ENCODE assay signal across 8 mouse cellular contexts in the genomic region with DNA sequence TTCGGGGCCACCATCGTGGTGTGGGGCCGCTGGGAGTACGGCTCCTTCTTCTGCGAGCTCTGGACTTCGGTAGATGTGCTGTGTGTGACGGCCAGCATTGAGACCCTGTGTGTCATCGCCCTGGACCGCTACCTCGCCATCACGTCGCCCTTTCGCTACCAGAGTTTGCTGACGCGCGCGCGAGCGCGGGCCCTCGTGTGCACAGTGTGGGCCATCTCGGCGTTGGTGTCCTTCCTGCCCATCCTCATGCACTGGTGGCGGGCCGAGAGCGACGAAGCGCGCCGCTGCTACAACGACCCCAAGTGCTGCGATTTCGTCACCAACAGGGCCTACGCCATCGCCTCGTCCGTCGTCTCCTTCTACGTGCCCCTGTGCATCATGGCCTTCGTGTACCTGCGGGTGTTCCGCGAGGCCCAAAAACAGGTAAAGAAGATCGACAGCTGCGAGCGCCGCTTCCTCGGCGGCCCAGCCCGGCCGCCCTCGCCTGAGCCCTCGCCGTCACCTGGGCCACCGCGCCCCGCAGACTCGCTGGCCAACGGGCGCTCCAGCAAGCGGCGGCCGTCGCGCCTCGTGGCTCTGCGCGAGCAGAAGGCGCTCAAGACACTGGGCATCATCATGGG. TPM values are rescaled to one million over a fixed set of nuclear protein-coding genes. Genes with fewer than 3 reads are reported as not detected.
DNase-seq lines count a peak whose midpoint lies in the region; ATAC-seq lines count a peak whose summit lies in the region.

No protein-coding gene starts in this region.

- 1% methylated on average over 69 of the region's 69 CpGs for WGBS in embryonic facial prominence, embryonic 13.5 days
- WGBS in hindbrain, embryonic 12.5 days, result 2% methylated on average over 69 of the region's 69 CpGs
- 2% methylated on average over 69 of the region's 69 CpGs for WGBS in limb, embryonic 12.5 days
- WGBS in midbrain, embryonic 16.5 days, result under 1% methylated on average over 69 of the region's 69 CpGs

- H3K4me2 ChIP-seq in embryonic facial prominence, embryonic 13.5 days, result peak overlapping the region; percentile 98
- peak overlapping the region; percentile 97 for H3K4me2 ChIP-seq in hindbrain, embryonic 12.5 days (replicated peaks)
- H3K4me2 ChIP-seq in limb, embryonic 12.5 days, result peak overlapping the region; percentile 94
- peak overlapping the region; percentile 92 for H3K4me2 ChIP-seq in midbrain, embryonic 16.5 days (ENCODE audit: low read length)

- peaks cover 43% of the 10 kb centered on the region for H3K4me1 ChIP-seq in embryonic facial prominence, embryonic 13.5 days
- H3K4me1 ChIP-seq in hindbrain, embryonic 12.5 days, result peaks cover 33% of the 10 kb centered on the region
- H3K4me1 ChIP-seq in limb, embryonic 12.5 days (replicated peaks), result peaks cover 31% of the 10 kb centered on the region
- H3K4me1 ChIP-seq in midbrain, embryonic 16.5 days (ENCODE audit: control insufficient read depth, insufficient read depth, low read length), result peaks cover 34% of the 10 kb centered on the region

- no peaks in the 10 kb centered on the region for H3K9me3 ChIP-seq in embryonic facial prominence, embryonic 13.5 days
- H3K9me3 ChIP-seq in hindbrain, embryonic 12.5 days (replicated peaks), result no peaks in the 10 kb centered on the region
- no peaks in the 10 kb centered on the region for H3K9me3 ChIP-seq in limb, embryonic 12.5 days
- no peaks in the 10 kb centered on the region for H3K9me3 ChIP-seq in midbrain, embryonic 16.5 days (replicated peaks; ENCODE audit: control insufficient read depth, low read length, poor library complexity, severe bottlenecking)

- peaks cover 85% of the 10 kb centered on the region for H3K27me3 ChIP-seq in embryonic facial prominence, embryonic 13.5 days
- H3K27me3 ChIP-seq in hindbrain, embryonic 12.5 days, result peaks cover 82% of the 10 kb centered on the region
- H3K27me3 ChIP-seq in limb, embryonic 12.5 days, result peaks cover 87% of the 10 kb centered on the region
- H3K27me3 ChIP-seq in midbrain, embryonic 16.5 days (ENCODE audit: control insufficient read depth, insufficient read depth, low read depth, low read length), result peaks cover 32% of the 10 kb centered on the region

- H3K36me3 ChIP-seq in embryonic facial prominence, embryonic 13.5 days, result no peaks in the 10 kb centered on the region
- no peaks in the 10 kb centered on the region for H3K36me3 ChIP-seq in hindbrain, embryonic 12.5 days
- no peaks in the 10 kb centered on the region for H3K36me3 ChIP-seq in limb, embryonic 12.5 days
- H3K36me3 ChIP-seq in midbrain, embryonic 16.5 days (ENCODE audit: control insufficient read depth, insufficient read depth, low read length), result no peaks in the 10 kb centered on the region

- ATAC-seq in embryonic facial prominence, embryonic 13.5 days (ENCODE audit: insufficient number of reproducible peaks, insufficient read depth, low FRiP score, low TSS enrichment, low read depth), result no peak
- ATAC-seq in hindbrain, embryonic 12.5 days (ENCODE audit: low FRiP score), result peak; percentile 48; the same call in 1 of the 2 replicates
- ATAC-seq in limb, embryonic 12.5 days (ENCODE audit: insufficient number of reproducible peaks, insufficient read depth, low FRiP score, low TSS enrichment, low read depth), result 0 out of 2 replicates have a peak, but pooled peaks have one; percentile 12
- ATAC-seq in midbrain, embryonic 16.5 days, result peak; percentile 14; the same call in 1 of the 2 replicates

- peak overlapping the region; percentile 61 for H3K4me3 ChIP-seq in embryonic facial prominence, embryonic 13.5 days
- peak overlapping the region; percentile 57 for H3K4me3 ChIP-seq in hindbrain, embryonic 12.5 days
- H3K4me3 ChIP-seq in limb, embryonic 12.5 days (replicated peaks), result peak overlapping the region; percentile 57
- H3K4me3 ChIP-seq in midbrain, embryonic 16.5 days (ENCODE audit: low read depth, low read length), result peak overlapping the region; percentile 58

- H3K27ac ChIP-seq in embryonic facial prominence, embryonic 13.5 days, result no peak overlapping the region
- no peak overlapping the region for H3K27ac ChIP-seq in hindbrain, embryonic 12.5 days
- no peak overlapping the region for H3K27ac ChIP-seq in limb, embryonic 12.5 days
- no peak overlapping the region for H3K27ac ChIP-seq in midbrain, embryonic 16.5 days (ENCODE audit: low read length)

- DNase-seq in spleen, postnatal 10 days (ENCODE audit: low spot score in 2 of 2), result peak; percentile 14 to 24
- no peak for DNase-seq in spleen, postnatal 14 days (ENCODE audit: low spot score in 2 of 2)
- DNase-seq in yolk sac, embryonic 10.5 days (ENCODE audit: low spot score), result peak; percentile 14
- DNase-seq in gastrocnemius, postnatal 14 days, result no peak

- H3K9ac ChIP-seq in embryonic facial prominence, embryonic 13.5 days, result peak overlapping the region; percentile 75
- H3K9ac ChIP-seq in hindbrain, embryonic 12.5 days, result peak overlapping the region; percentile 36; the same call in 1 of the 2 replicates
- H3K9ac ChIP-seq in limb, embryonic 12.5 days (replicated peaks), result peak overlapping the region; percentile 59
- H3K9ac ChIP-seq in midbrain, embryonic 16.5 days (ENCODE audit: low read depth, low read length), result peak overlapping the region; percentile 73

- intact Hi-C loops in gastrocnemius, postnatal 14 days (cut with DNase I; ENCODE audit: low total_unique reads), result no loop called here

RNA-seq across cellular contexts. Expression of a gene that starts 0.8 kb away (rescaled TPM):
- polyA plus RNA-seq in embryonic facial prominence, embryonic 13.5 days (2015; fragmentation: Nextera tagmentation; extraction: Ambion mirVana), result 1.7 and 1.8 TPM in 2 replicates
- polyA plus RNA-seq in hindbrain, embryonic 12.5 days (2016; fragmentation: Nextera tagmentation; extraction: Ambion mirVana), result 0.21 and 0.35 TPM in 2 replicates
- 0.50 and 0.70 TPM in 2 replicates for polyA plus RNA-seq in limb, embryonic 12.5 days (2016; fragmentation: Nextera tagmentation; extraction: Ambion mirVana)
- 1.0 and 1.3 TPM in 2 replicates for polyA plus RNA-seq in midbrain, embryonic 16.5 days (2015; fragmentation: Nextera tagmentation; extraction: Ambion mirVana)
- under 1 TPM; 0.27 to 0.53 TPM for total RNA-seq in gastrocnemius, postnatal 14 days (2021)

Comparison
In these comparisons a context has a peak if more than half of its experiments do, and no peak if none do; other contexts are left out.
1. DNase-seq: peak in spleen, postnatal 10 days (2 of 2) and yolk sac, embryonic 10.5 days (single experiment); none in spleen, postnatal 14 days (0 of 2) and gastrocnemius, postnatal 14 days (single experiment).
2. Peak in every context shown above with its lines, with median percentiles within 50 percentile points of each other: H3K4me2 ChIP-seq, H3K4me3 ChIP-seq and H3K9ac ChIP-seq.